Mouse (Mus musculus) activated CD4-positive, CD25-positive, alpha-beta regulatory T cell, adult 4 months (primary cell): ENCODE results near the gene Cox7a2. TPM values are rescaled to one million over a fixed set of nuclear protein-coding genes. Genes with fewer than 3 reads are reported as not detected.

Experiments
- ATAC-seq: one replicate; pipeline ENCODE4 v1.8.0; 2017
- polyA plus RNA-seq, 2 experiments: library from polyadenylated mRNA; unstranded; fragments of 100-300 nt; shearing (Covaris generic); gene quantifications; one replicate each; pipeline ENCODE4 v1.2.1; 2017

The Cox7a2 gene
- polyA plus RNA-seq: 100 to 1,000 TPM; 302 to 317 TPM

DNA sequence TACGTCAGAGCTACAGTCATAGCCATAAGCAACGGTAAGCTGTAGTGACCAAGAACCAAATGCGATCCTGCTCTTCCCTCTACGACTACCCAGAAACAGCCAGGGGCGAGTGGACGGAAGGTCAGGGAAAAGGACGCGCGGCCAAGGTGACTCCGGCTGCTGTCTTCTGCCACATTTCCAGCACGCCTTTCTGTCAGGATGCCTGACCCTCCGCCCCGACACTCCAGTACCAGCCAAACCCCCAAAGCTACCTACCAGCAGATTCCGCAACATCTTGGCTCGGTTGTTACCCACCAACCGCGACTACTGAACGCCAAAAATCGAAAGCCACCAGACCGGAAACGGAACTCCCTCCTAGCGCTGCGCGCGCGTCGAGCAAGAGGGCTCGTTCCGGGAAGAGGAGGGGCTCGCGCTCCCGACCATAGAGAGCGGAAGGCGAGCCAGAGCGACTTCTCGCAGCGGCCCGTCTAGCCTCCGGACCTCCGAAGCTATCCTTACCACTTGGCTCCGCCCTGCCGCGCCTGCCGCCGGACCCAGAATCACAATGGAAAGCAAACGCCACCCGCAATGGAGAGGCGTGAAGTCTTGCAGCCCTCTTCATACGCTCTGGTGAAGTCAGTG lies at the start of gene Cox7a2:
TSS of gene Cox7a2 (minus strand) at position 494 of the 621 bp plus-strand sequence.
- ATAC-seq: peak; percentile 96

DNA sequence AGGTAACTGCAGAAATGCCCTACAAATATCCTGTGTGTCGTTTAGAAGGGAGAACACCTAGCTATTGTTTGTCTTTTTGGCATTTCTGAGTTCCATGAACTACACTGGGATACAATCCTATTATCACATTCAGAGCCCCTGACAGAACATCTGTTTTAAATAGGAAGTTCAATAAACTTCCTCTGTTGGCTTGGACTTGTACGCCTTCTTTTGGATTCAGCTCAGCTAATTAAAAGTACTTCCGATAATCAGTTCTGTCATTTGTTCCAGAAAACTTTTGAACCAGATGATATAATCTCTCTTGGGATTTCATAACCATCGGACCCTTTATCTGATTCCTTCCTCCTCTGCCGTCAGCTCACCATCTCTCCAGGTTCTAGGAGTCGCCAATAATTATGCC lies 49.7 kb upstream of the Cox7a2 start:
- ATAC-seq: no peak

DNA sequence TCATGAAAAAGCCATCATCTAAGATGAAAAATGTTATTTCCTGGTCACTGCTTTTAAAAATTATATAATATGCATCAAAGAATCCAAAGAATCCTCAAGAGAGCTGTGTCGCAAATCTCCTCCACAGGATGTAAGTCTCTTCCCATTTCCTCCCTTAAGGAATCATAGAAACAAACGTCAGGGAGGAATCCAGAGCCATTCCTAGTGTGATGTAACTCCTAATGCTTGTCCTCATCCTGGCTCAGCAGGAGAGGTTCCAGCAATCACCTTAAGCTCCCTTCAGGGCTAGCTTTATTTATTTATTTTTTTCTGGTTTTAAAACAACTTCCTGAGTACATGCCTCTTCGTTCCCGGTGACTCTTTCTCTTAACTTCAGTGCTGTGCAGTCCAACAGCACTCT lies 47.5 kb upstream of the Cox7a2 start:
- ATAC-seq: no peak

DNA sequence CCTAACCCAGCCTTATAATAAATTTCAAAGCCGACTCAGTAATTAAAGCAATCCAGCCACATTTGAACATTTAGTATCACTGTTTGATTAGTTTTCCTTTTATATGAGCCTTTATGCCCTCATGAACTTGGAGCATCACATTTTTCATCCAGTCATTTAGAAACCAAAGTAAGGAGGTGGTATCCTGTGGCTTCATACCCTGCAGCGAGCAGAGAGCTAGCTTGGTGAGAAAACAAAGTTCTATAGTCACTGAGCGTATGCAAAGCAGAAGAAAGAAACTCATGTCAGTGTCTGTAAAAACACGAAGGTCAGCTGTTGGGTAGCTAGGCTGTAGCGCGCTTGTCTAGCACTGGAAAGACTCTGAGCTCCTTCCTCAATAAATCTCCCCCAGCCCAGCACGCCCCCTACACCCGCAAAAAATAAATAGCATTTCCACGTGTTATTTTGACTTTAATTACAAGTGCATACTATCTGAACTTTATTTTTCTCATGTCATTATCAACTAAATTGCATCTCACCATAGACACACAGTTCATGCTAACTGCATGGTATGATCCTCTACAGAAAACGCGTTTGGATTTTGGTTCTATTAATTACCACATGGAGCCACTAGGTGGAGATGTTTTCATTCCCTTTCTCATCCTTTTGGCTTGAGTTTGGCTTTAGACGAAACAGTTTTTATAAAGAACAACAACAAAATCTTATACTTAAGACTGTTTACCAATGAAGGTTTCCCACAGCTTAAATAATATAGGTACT lies 46.8 kb upstream of the Cox7a2 start:
- ATAC-seq: peak; percentile 75

DNA sequence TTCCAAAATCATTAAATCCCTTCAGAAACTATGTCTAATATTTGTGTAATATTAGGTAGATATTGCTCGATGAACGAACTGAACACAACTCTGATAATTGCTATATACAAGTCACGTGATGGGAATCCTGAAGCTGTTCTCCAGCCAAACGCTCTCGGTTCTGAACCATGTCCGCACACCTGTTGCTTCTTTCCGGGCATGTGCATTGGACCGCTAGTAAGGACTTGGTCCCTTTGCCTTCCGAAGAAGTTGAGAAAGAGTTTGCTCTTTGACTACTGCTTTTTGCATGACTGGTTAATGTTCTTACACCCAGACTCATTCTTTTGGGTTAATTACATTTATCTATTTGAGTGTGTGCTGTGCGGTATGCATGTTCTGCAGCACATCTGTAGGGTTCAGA lies 45.7 kb upstream of the Cox7a2 start:
- ATAC-seq: no peak

DNA sequence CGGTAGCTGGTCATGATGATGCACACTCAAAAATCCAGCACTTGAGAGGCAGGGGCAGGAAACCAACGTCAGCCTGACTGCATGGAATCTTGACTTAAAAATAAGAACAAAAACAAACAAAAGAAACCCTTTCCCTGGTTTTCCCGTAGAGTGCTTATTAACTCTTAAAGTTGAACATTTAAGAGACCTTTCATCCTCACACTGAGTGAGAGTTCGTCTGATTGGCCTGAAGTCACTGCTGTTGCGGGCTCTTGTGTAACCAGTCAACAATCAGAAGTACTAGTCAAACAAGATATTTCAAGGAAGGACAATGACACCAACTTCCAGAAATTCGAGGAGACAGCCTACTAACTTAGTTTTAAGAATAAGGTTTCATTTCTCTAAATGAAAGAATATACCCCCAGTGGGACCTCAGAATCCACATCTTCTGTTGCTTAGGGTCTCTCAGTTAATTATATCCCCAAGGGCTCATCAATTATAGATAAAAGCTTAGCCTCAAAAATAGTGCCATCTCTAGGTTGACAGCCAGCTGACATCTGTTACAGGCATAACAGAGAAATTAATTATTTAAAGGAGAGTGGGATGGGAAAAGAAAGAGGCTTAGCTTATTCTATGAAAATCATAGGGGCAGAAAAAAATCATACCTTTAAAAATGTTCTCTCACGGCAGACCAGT lies 36.9 kb upstream of the Cox7a2 start:
- ATAC-seq: no peak

DNA sequence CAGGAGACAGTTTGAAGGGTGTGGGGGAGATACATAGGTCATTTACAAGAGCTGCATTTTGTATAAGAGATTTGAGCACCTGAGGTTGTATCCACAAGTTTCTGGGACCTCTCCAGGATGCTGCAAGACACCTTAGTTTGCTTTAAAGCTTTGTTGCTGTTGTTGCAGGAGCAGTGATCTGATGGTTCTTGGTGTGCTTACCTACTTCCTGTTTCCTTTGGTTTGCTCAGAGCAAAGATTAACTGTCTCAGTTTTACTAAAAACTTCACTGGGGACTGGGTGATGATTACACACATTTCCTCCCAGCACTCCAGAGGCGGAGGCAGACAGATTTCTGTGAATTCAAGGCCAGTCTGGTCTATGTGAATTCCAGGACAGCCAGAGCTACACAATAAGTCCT lies 35.4 kb upstream of the Cox7a2 start:
- peak; percentile 58 for ATAC-seq

DNA sequence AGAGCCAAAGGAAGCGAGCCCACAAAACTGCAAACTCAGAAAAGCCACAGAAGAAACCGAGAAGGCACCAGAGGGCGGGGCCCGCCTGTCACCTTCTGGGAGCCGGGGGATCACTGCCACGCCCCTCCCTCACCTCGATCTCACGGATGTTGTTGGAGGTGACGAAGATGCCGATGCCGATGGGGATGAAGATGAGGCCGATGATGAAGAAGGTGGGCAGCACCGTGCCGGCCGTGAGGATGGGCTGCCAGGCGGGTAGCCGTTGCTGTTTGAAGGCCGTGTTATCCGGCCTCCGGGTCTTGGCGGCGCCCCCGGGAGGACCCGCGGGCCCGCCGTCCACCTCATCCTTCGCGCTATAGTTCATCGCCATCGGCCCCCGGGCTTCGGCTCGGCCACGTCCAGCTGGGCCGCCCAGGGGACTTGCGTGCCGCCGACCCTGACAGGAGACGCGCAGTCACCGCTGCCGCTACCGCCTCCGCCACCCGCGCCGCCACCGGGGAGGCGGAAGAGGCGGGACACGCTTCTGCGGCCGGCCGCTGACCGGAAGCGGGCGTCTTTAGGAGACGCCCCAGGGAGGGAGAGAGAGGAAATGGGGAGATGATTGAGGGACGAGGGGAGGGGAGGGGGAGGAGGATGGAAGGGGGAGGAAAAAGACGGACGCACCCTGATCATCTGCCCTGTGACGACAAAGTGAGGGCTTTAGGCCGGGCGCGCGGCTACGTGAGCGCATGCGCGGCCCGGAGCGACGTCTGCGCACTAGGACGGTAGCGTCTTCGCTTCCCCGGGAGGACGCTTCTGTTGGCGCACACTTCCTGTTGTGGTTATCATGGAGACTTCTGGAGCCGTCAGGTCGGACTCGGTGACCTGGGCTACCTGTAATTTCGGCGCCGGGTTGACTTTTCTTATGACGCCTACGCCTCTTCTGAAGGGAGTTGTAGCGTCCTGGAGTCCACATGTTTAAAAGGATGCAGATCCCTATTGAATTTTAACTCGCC lies 33.5 kb upstream of the Cox7a2 start, which contains the start of gene Tmem30a:
TSS of gene Tmem30a (minus strand) at position 667 of the 995 bp plus-strand sequence.
- ATAC-seq: peak; percentile 68

DNA sequence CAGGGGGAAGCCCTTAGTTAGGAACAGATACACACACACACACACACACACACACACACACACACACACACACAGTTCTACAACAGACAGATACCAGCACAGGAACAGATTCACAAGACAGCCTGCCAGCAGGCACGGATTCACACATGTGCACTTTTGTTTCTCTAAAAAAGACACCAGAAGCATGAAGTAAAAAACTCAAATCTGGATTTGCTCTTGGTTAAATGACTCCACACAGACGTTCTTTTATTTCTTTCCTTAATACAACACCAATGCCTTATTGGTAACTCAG lies 26.1 kb upstream of the Cox7a2 start:
- no peak for ATAC-seq

DNA sequence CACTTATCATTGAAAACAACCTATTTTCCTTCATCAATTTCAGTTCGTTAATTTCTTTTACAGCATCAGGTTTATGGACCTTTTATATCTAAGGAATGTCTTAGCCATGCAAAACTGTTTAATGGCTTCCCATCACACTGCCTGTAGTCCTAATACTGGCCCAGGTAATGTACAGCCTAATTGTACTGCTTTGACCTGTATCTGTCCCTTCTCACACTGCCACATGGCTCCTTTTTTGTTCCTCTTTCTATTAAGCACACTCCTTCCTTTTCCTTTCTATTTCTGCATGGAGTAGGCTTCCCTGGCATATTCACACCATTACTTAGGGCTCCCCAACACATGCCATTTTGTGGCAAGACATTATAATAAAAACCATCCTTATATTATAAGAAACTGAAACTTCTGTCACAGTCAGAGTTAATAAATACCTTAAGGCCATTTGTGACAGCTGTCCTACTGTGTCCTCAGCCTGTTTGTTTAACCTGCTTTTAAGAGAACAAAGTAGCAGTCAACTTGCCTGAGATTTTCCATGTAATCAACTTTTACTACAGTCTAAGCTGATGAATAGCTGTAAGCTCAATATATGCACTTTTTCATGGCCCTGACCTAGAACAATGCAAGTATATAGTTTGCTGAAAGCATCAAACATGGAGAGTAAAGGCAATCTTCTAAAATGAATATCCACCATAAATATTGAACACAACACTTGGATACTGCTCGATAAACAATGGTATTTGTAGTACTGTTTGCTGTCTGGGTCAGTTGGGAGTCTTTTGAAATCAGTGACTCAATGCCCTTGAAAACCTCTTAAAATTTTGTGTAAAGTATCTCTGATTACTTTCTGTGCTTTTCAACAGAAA lies 25.5 kb upstream of the Cox7a2 start:
- no peak for ATAC-seq

DNA sequence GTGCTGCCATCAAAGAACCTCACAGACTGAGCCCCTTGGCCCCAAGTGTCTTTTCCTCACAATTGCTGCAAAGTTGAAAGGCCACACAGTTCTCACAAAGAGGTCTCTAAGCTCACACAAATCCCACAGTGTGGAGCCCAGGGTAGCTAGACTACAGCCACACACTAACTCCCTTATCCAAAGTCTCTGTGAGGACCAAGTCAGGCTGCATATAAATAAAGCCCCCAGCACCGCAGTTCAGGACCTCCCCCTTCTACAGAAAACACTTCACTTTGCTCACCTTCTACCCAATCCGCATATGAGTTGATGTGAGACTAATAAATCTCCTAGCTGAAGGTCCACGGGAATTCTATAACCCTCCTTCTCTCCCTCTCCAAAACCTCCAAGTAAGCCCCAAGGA lies 24.8 kb upstream of the Cox7a2 start:
- no peak for ATAC-seq

DNA sequence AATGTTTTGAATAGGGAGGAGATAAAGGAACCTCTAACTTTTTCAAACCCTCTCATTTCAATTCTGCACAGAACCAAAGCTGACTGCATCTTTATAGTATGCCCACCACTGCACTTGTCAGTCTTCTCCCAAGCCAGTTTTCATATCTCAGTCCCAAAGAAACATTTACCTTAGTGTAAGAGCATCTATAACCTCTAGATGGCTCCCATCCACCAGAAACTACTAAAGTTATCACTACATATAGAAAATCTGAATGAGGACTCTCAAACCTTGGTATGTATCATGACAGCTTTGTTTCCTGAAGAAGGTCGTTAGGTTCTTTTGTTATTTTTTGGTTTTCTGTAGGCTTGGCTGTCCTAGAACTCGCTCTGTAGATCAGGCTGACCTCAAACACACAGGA lies 19.7 kb upstream of the Cox7a2 start:
- peak; percentile 69 for ATAC-seq

DNA sequence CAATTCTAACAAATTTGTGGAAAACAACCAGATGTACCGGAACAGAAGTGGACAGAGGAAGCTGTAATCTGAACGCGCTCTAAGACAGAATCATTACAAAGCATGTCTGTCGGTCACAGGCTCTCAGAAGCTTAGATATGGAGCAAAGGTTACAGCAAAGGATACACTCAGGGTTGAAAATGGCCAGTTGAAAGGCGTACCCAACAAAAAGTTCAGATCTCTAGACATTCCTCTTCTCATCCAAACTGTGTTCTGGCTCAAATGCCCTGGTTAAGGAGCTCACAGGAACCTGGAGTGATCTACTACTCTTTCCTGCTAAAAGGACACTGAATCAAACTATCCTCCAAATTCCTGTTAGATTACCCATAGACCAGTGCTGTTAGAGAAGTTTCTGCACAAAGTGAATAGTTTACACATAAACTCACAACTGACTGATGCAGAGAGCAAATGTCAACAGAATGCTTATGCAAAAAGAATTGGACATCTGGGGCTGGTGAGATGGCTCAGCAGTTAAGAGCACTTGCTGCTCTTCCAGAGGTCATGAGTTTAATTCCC lies 7.4 kb upstream of the Cox7a2 start:
- no peak for ATAC-seq

DNA sequence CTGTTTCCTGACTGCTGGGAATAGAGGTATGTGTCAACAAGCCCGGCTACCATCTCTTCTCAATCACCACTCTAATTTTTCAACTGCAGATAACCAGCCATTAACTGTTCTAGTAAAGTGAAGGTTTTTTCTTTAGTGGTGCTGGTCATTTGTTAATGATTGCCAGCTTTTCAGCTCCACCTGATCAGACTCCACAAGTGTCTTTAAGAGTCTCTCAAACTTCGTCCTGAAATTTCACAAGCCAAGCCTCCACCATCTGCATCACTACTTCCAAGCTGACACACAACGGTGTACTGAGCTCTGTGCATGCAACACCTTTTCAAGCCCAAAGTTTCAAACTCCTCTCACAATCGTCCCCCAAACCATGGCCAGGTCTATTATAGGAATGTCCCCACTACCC lies 5.7 kb upstream of the Cox7a2 start:
- no peak for ATAC-seq

DNA sequence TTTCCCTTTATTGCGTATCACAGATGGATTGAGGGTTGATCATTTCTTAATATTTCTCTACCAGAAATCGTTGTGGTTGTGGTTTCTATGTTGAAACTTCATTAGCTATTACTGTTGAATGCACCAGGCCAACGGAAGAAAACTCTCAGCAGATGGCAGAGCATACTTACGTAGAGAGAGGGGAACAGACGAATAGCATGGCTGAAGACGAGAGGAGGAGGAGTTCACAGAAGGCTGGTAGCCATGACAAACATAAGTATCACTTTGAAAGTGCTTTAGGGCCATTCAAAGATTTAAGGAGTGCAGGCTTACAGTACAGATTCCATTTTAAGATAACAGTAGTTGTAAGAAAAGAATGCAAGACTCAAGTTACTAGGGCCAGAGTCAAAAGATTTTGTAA lies 2.8 kb upstream of the Cox7a2 start:
- ATAC-seq: no peak

DNA sequence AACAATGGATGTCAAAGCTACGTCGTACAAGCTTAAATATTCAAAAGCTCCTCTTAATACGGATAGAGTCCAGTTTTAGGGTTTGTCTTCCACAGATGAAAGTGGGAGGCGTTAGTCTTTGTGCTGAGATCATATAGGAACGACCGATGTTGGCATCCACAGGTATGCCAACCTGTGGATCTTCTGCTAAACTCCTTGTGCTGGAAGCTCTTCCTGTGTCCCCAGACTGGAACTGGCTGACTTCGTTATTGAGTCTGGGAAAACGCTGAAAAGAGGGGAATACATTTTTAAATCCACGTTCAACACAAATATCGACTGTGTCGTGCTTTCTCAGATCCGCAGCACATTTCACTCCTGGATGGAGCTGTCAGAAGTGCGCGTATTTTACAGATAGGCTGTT lies 398 bp upstream of the Cox7a2 start:
- ATAC-seq: peak; percentile 24

DNA sequence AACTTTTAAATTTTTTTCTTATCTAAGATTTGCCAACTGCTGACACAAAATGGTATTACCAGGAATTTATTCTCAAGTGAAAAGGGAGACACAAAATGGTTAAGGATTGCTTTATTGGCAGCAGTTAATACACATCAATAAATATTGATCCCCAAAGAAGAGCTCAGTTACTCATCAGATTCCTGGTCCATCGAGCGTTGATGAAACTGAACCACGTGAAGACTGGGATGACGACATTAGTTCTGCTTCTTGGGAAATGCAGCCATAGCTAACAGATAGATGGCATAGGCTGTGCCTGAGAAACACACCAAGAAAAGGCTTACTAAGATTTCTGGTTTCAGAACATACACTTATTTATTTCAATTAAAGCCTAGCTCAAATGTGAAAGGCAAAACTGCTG lies 4.4 kb downstream of the Cox7a2 start:
- no peak for ATAC-seq

DNA sequence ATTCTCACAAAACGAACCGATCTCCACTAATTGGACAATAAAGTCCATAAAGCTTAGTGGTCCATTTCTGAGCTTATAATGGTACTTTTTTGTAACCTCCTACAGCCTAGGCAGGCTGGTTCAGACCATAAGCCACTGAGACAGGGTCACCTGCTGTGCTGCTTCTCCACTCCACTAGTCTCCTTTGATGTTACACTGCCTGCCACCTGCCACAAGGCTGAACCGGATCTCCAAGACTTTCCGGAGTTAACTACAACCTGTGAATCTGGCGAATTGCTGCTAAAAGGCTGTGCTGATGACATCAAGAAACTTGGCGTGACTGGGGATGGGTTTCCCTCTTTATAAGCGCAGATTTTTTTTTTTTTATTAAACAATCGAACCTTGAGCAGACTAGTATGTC lies 7.8 kb downstream of the Cox7a2 start:
- no peak for ATAC-seq

DNA sequence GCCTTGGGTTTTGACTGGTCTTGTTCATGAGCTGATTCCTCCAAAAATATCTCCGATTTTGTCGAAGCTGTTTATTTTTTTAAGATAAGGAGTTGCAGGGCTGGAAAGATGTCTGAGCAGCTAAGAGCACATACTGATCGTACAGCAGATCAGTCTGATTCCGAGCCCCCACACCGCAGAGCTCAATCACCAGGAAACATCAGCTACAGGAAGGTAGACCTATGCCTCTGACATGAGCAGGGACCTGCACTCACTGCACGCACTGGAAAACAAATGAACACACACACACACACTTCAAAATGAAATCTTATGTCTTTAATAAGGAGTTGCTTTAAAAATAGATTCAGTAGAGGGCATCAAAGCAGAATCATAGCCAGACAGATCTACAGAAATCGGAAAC lies 9.0 kb downstream of the Cox7a2 start:
- no peak for ATAC-seq

DNA sequence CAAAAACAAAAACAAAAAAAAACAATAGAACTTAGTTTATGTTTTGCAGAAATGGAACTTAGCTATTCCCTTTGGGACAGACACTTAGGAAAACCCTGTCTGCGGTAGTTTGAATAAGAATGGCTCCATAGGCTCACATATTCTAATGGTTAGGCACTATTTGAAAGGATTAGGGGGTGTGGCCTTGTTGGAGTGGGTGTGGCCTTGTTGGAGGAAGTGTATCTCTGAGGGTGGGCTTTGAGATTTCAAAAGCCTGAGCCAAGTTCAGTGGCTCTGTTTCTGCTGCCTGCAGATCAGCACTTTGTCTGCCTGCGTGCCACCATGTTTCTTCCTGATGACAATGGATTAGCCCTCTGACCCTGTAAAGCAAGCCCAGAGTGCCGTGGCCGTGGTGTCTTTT lies 14.6 kb downstream of the Cox7a2 start:
- ATAC-seq: no peak

DNA sequence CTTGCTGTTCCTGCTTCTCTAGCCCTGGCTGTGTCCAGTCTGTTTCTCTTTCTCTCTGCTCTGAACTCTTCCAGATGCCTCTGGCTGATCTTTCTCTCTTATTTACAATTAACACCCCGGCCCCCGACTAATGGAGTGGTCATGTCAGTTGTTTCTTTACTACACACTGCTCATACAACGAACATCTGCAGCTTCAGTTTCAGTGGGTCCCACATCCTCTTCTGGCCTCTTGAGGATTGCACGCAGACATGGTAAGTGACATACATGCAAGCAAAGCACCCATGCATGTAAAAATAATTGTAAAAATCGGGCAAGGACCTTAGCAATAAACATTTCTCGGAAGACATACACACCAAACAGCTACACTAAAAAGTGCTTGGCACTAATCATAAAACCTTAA lies 24.1 kb downstream of the Cox7a2 start:
- ATAC-seq: no peak

DNA sequence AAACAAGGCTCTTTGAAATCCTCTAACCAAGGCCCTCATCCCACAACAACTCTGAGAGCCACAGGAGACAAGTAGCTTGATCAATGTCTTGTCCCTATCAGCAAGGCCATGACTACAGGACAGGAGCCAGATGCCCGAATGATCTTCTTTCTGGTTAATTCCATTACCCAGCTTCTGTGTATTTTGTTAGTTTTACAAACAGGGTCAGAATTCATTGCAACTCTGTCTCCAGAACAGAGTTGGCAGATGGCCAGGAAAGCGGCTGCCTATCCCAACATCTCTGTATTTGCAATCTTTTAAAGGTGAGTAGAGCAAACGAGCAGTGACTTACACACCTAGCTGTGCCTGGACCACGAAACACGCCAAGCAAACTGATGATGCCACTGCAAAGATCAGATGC lies 29.4 kb downstream of the Cox7a2 start:
- ATAC-seq: no peak
